36 mouse cellular contexts compared by ENCODE assay signal in genomic region chr2:35408409-35409110, GRCm38 (mm10). TPM values are rescaled to one million over a fixed set of nuclear protein-coding genes. Genes with fewer than 3 reads are reported as not detected.
DNase-seq lines count a peak whose midpoint lies in the region; ATAC-seq and TF ChIP-seq lines count a peak whose summit lies in the region.
"Had no signal": no experiment of that assay in that cellular context is flagged by ENCODE, and none has a peak within 500 bp of the region (broad histone marks: within the 10 kb centered on the region; RNA-seq: fewer than 3 reads in every experiment).

No protein-coding gene starts in this region.

- no peak overlapping the region for H3K9ac ChIP-seq in heart, embryonic 14.5 days (ENCODE audit: low read length)
- H3K9ac ChIP-seq: embryonic facial prominence, embryonic 13.5 days; forebrain, embryonic 13.5 days; limb, embryonic 15.5 days; lung, embryonic 14.5 days; neural tube, embryonic 12.5 days had no signal

- no peak overlapping the region for H3K4me3 ChIP-seq in heart, embryonic 14.5 days (ENCODE audit: control insufficient read depth in 1 of 2, insufficient read depth in 1 of 2, low read depth in 1 of 2, low read length in 2 of 2)
- no peak overlapping the region for H3K4me3 ChIP-seq in thymus, adult 2 months (ENCODE audit: control insufficient read depth, insufficient read depth, low read length)
- H3K4me3 ChIP-seq: embryonic facial prominence, embryonic 13.5 days; erythroblast, embryonic 14.5 days; forebrain, embryonic 13.5 days; limb, embryonic 15.5 days; neural tube, embryonic 12.5 days had no signal

- H3K4me1 ChIP-seq in heart, embryonic 14.5 days (ENCODE audit: control insufficient read depth in 2 of 2, insufficient read depth in 2 of 2, low read length in 2 of 2): peaks cover 2 to 8% of the 10 kb centered on the region in 2 experiments; a peak in 2 of 4 replicates
- H3K4me1 ChIP-seq in thymus, adult 2 months (replicated peaks; ENCODE audit: control insufficient read depth, insufficient read depth, low read length): peaks cover 18% of the 10 kb centered on the region
- H3K4me1 ChIP-seq: embryonic facial prominence, embryonic 13.5 days; forebrain, embryonic 13.5 days; limb, embryonic 15.5 days; neural tube, embryonic 12.5 days had no signal

- H3K36me3 ChIP-seq in heart, embryonic 14.5 days (ENCODE audit: control insufficient read depth, insufficient read depth, low read length): peaks cover 55% of the 10 kb centered on the region
- peaks cover 16% of the 10 kb centered on the region; the same call in 1 of the 2 replicates for H3K36me3 ChIP-seq in thymus, adult 2 months (ENCODE audit: control insufficient read depth, insufficient read depth, low read length)
- H3K36me3 ChIP-seq: neural tube, embryonic 12.5 days had no signal

- H3K27ac ChIP-seq in heart, embryonic 14.5 days (replicated peaks in 1 of 2; ENCODE audit: control insufficient read depth in 1 of 2, insufficient read depth in 1 of 2, low read depth in 2 of 2, low read length in 2 of 2): peak overlapping the region; percentile 4 to 21; a peak in 1 of 4 replicates
- peak overlapping the region; percentile 35; the same call in 1 of the 2 replicates for H3K27ac ChIP-seq in thymus, adult 2 months (ENCODE audit: control insufficient read depth, insufficient read depth, low read length)
- H3K27ac ChIP-seq: embryonic facial prominence, embryonic 13.5 days; forebrain, embryonic 13.5 days; limb, embryonic 15.5 days; neural tube, embryonic 12.5 days; stomach, postnatal 0 days had no signal

- peak; percentile 86 for DNase-seq in heart, adult 11 months
- DNase-seq in heart, adult 9 months (ENCODE audit: low spot score in 2 of 2): no peak
- no peak for DNase-seq in heart, postnatal 4 days
- no peak for DNase-seq in thymus, adult 2 months
- DNase-seq in thymus, postnatal 25 days: no peak
- DNase-seq in B cell, adult 2 months: no peak
- no peak for DNase-seq in cerebellum, postnatal 14 days
- DNase-seq: adrenal gland, postnatal 10 days; cerebellum, adult 2 months; cerebellum, postnatal 36 days; embryo, embryonic 11 days; kidney, adult 9 months; kidney, postnatal 14 days; left cerebral cortex, postnatal 4 days; lung, embryonic 14.5 days; midbrain, embryonic 14.5 days; right cerebral cortex, postnatal 14 days had no signal

- 46% methylated on average over 5 of the region's 5 CpGs for WGBS in heart, embryonic 14.5 days
- 85% methylated on average over 5 of the region's 5 CpGs for WGBS in thymus, adult 2 months

- H3K4me2 ChIP-seq in heart, embryonic 14.5 days (ENCODE audit: low read length): no peak overlapping the region
- H3K4me2 ChIP-seq: embryonic facial prominence, embryonic 13.5 days; forebrain, embryonic 13.5 days; limb, embryonic 15.5 days; lung, embryonic 14.5 days; neural tube, embryonic 12.5 days had no signal

- ATAC-seq in heart, embryonic 14.5 days (ENCODE audit: insufficient number of reproducible peaks, insufficient read depth, low FRiP score, low read depth): no peak
- ATAC-seq: forebrain, embryonic 13.5 days; hindbrain, embryonic 16.5 days had no signal

- TF ChIP-seq CTCF in thymus, adult 2 months (IDR thresholded peaks at IDR 0.05; ENCODE audit: borderline replicate concordance, control insufficient read depth, extremely low read depth, insufficient read depth, low read length, poor library complexity): no peak

- no peaks in the 10 kb centered on the region for H3K9me3 ChIP-seq in heart, embryonic 14.5 days (ENCODE audit: control insufficient read depth, low read length)
- H3K9me3 ChIP-seq: embryonic facial prominence, embryonic 13.5 days; forebrain, embryonic 13.5 days; limb, embryonic 15.5 days; neural tube, embryonic 12.5 days had no signal

- TF ChIP-seq POLR2A in thymus, adult 2 months (IDR thresholded peaks at IDR 0.05; ENCODE audit: control insufficient read depth, extremely low read depth, insufficient read depth, low read length, poor library complexity): no peak

- no peaks in the 10 kb centered on the region for H3K27me3 ChIP-seq in heart, embryonic 14.5 days (ENCODE audit: control insufficient read depth, insufficient read depth, low read length)
- no peaks in the 10 kb centered on the region for H3K27me3 ChIP-seq in thymus, adult 2 months (ENCODE audit: control insufficient read depth, insufficient read depth, low read length)
- H3K27me3 ChIP-seq: embryonic facial prominence, embryonic 13.5 days; forebrain, embryonic 13.5 days; limb, embryonic 15.5 days; neural tube, embryonic 12.5 days had no signal

RNA-seq across cellular contexts. Expression of gene 4930402F06Rik, which starts 11.6 kb away (rescaled TPM):
- polyA plus RNA-seq in heart, embryonic 14.5 days (2014; fragmentation: Nextera tagmentation; extraction: Ambion mirVana): not detected in 2 replicates
- not detected for total RNA-seq in heart, postnatal 4 days (2021)
- not detected in 2 replicates for polyA plus RNA-seq in thymus, adult 2 months (2012; rRNA removed)
- total RNA-seq: adrenal gland, postnatal 10 days; gastrocnemius, adult 8-10 months; granulocyte monocyte progenitor cell, adult 5-6 weeks; layer of hippocampus, adult 18-20 months; layer of hippocampus, postnatal 14 days; left cerebral cortex, adult 8-10 months; left cerebral cortex, postnatal 4 days; megakaryocyte, adult 5-6 weeks; MEL had no signal
- polyA plus RNA-seq: cerebellum, adult 2 months; embryonic facial prominence, embryonic 13.5 days; erythroblast, embryonic 14.5 days; forebrain, embryonic 13.5 days; frontal cortex, adult 2 months; hindbrain, embryonic 16.5 days; intestine, embryonic 16.5 days; limb, embryonic 15.5 days; lung, embryonic 14.5 days; midbrain, embryonic 14.5 days; neural tube, embryonic 12.5 days; stomach, postnatal 0 days; thymus, postnatal 0 days; urinary bladder, adult 2 months had no signal

RNA-seq across cellular contexts. Expression of gene 4930568D16Rik, which starts 41.0 kb away (rescaled TPM):
- not detected in 2 replicates for polyA plus RNA-seq in heart, embryonic 14.5 days (2014; fragmentation: Nextera tagmentation; extraction: Ambion mirVana)
- total RNA-seq in heart, postnatal 4 days (2021): not detected
- polyA plus RNA-seq in thymus, adult 2 months (2012; rRNA removed): not detected in 2 replicates
- total RNA-seq: adrenal gland, postnatal 10 days; gastrocnemius, adult 8-10 months; granulocyte monocyte progenitor cell, adult 5-6 weeks; layer of hippocampus, adult 18-20 months; layer of hippocampus, postnatal 14 days; left cerebral cortex, adult 8-10 months; left cerebral cortex, postnatal 4 days; megakaryocyte, adult 5-6 weeks; MEL had no signal
- polyA plus RNA-seq: cerebellum, adult 2 months; embryonic facial prominence, embryonic 13.5 days; erythroblast, embryonic 14.5 days; forebrain, embryonic 13.5 days; frontal cortex, adult 2 months; hindbrain, embryonic 16.5 days; intestine, embryonic 16.5 days; limb, embryonic 15.5 days; lung, embryonic 14.5 days; midbrain, embryonic 14.5 days; neural tube, embryonic 12.5 days; stomach, postnatal 0 days; urinary bladder, adult 2 months had no signal

RNA-seq across cellular contexts. Expression of gene Ggta1, which starts 54.5 kb away (rescaled TPM):
- polyA plus RNA-seq in heart, embryonic 14.5 days (2014; fragmentation: Nextera tagmentation; extraction: Ambion mirVana): 37.9 and 39.4 TPM in 2 replicates
- 10 to 100 TPM; 21.5 to 22.3 TPM for total RNA-seq in heart, postnatal 4 days (2021)
- 22.4 and 33.0 TPM in 2 replicates for polyA plus RNA-seq in thymus, adult 2 months (2012; rRNA removed)
